Mouse (Mus musculus): ENCODE measurements around the gene Tnp2. TPM values are rescaled to one million over a fixed set of nuclear protein-coding genes. Genes with fewer than 3 reads are reported as not detected.

Tnp2 gene
- total RNA-seq, 1 experiment from 2014 or later, result not detected

GRCm38 (mm10) chr16:10788866-10789265 is 406 bp upstream of the Tnp2 start:
- no peak for DNase-seq

GRCm38 (mm10) chr16:10787548-10788058 is 857 bp downstream of the Tnp2 start:
- no peak for DNase-seq

GRCm38 (mm10) chr16:10786782-10787547 is 1.5 kb downstream of the Tnp2 start:
- no peak for DNase-seq

- DNase-seq, result peak; percentile 91
Observed at GRCm38 (mm10) chr16:10786288-10786687, 2.2 kb downstream of the Tnp2 start.

GRCm38 (mm10) chr16:10785371-10786231 is 2.9 kb downstream of the Tnp2 start, which contains the start of gene Socs1:
Gene Socs1 (minus strand): TSS chr16:10785536.
- DNase-seq, result peak; percentile 94

- DNase-seq, result peak; percentile 97
Observed at GRCm38 (mm10) chr16:10784793-10785370, 3.6 kb downstream of the Tnp2 start.

- DNase-seq, result peak; percentile 74
Observed at GRCm38 (mm10) chr16:10783883-10784792, 4.3 kb downstream of the Tnp2 start.

GRCm38 (mm10) chr16:10783451-10783850 is 5.0 kb downstream of the Tnp2 start:
- no peak for DNase-seq

- DNase-seq, result no peak
Observed at GRCm38 (mm10) chr16:10783152-10783434, 5.4 kb downstream of the Tnp2 start.

- no peak for DNase-seq
Observed at GRCm38 (mm10) chr16:10782377-10783151, 5.9 kb downstream of the Tnp2 start.

GRCm38 (mm10) chr16:10781862-10782371 is 6.5 kb downstream of the Tnp2 start:
- DNase-seq, result no peak

- DNase-seq, result no peak
Observed at GRCm38 (mm10) chr16:10780631-10781120, 7.8 kb downstream of the Tnp2 start.

- peak; percentile 52 for DNase-seq
Observed at GRCm38 (mm10) chr16:10777579-10778160, 10.8 kb downstream of the Tnp2 start.

GRCm38 (mm10) chr16:10776322-10776721 is 12.1 kb downstream of the Tnp2 start:
- DNase-seq, result peak; percentile 64

GRCm38 (mm10) chr16:10774726-10775125 is 13.7 kb downstream of the Tnp2 start:
- DNase-seq, result peak; percentile 49

- no peak for DNase-seq
Observed at GRCm38 (mm10) chr16:10773543-10773942, 14.9 kb downstream of the Tnp2 start.

GRCm38 (mm10) chr16:10771769-10772510 is 16.5 kb downstream of the Tnp2 start:
- peak; percentile 57 for DNase-seq

- no peak for DNase-seq
Observed at GRCm38 (mm10) chr16:10770531-10771325, 17.7 kb downstream of the Tnp2 start.
